Mouse (Mus musculus): ENCODE data around the gene Olfr855. TPM values are rescaled to one million over a fixed set of nuclear protein-coding genes. Genes with fewer than 3 reads are reported as not detected.

Gene Olfr855
- not detected for polyA plus RNA-seq (2017; shearing (Covaris generic))

DNA sequence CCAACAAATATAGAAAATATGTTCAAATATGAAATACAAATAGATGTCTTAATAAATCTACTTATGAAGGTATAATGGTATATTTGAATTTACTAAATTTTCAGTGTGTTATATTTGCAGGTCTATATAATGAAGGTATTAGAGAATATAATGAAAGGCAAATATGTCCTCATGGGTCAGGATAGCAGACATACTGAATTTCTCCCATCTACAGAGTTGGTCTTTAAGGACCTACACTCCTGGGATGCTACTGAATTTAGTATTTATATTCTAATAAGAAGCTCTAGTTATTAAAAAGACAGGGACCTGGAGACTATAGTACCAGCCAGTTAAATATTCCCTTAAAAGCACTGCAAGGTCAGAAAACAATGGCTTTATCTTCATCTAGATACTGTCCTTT lies at the start of gene Olfr855:
TSS of gene Olfr855 (plus strand) at position 301 of the 400 bp plus-strand sequence.
- no peak for ATAC-seq

DNA sequence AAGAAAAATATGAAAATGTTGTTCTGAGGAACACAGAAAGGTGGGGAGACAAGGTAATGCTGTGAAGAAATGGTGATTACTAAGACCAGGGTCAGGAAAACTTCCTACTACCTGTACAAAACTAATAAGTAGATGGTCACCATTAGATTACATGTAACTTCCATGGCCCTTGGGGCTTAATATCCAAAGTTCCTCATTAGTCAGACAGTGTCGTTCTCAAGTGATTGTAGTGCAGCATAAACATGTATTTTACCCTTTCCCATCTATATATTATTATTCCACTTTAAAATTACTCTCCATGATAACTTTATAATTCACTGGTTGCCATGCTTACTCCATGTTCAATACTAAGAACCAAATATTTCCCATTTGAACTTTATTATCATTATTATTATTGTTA lies 41.4 kb upstream of the Olfr855 start, which contains the start of gene Olfr853:
TSS of gene Olfr853 (minus strand) at position 101 of the 400 bp plus-strand sequence.
- ATAC-seq: no peak

DNA sequence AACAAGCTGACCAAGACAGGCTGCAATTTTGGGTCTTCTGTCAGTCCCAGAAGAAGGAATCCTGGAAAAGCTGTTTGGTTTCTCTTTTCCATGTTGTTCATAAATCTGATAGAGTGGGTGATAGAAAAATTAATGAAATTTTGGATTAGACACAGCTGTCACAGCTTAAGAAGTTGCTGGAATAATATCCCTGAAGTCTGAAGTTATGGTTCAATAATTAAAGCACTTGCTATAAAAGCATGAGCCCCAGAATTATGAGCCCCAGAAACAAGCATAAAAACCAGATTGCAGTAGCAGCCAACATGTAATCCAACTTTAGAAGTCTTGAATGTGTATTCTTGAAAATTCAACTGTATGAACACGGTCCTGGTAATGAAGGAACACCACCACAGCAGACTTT lies 15.1 kb upstream of the Olfr855 start, which contains the start of gene Olfr854:
TSS of gene Olfr854 (minus strand) at position 101 of the 400 bp plus-strand sequence.
- ATAC-seq: no peak

DNA sequence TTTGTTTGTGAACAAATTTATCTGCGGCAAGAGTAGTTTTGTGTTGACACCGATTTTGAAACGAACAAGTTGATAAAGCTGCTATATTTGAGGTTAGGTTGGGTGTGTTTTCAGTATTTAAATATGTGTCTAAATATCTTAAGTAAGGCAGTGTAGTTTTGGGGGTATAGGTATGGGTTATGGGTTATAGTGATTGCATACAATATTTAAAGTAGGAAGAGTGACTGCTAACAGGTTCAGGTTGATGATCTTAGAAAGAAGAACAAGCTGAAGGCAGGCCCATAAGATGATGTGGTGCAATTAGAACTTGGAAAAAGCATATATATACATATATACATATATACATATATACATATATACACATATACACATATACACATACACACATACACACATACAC lies 38.9 kb downstream of the Olfr855 start:
- no peak for ATAC-seq

DNA sequence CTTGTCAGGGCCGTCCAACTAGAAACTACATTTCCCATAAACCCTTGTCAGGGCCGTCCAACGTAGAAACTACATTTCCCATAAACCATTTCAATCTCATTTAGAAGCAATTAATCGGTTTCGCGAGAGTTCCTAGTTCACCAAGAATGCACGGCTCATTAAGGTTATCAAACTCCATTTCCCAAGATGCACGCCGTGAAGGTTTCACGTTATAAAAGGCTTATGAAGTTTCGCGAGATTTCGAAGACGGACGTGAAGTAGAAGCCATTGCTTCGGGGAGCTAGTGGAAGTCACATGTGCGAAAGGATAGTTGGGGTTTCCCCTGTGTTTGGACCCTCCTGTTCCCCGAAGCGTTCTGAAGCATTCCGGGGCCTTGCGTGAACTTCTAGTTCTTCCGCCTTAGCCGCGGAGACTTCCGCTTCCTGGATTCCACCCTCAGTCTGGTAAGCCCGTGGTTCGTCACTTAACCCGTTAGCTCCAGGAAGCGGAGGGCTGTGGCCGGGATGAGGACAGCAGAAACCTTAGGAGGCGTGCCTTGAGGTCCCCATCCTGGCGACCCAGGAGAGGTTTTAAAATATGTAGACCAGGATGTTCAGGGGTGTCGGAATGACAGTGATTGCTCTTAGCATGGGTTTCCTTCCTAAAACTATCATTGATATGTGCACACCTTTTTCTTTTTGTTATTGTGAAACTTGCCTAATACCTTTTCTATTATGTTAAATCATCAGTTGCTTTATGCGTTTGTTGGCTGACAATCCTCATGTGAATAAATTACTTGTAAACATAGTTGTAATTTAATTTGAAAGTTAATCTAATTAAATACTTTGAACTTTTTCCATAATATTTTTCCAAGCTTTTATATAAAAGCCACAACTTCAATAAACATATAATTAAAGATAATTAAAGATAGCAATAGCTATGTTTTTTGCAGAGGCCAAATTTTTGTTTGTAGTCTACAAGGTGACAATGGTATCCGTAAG lies 39.7 kb downstream of the Olfr855 start, which contains the start of gene Zfp317:
TSS of gene Zfp317 (plus strand) at position 260 of the 980 bp plus-strand sequence.
- ATAC-seq: peak; percentile 95

DNA sequence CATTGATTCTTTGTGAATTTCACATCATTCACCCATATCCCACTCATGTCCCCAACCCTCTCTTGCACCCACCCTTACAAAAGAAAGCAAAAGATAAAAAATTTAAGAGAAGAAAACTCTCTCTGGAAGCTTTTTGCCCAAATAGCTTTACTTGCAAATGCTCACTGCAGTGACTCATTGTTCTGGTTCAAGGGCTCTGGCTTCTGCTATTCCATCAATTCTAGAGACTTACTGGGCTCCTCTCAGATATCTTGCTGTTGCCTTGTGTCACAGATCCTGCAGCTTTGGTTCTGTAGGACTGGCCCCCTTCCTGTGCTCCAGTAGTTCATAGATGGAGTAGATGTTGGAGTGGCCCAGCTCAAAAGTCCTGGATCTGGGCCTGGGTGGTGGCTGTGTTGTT lies 47.2 kb downstream of the Olfr855 start:
- ATAC-seq: no peak

Other genes starting within 250 kb of the Olfr855 start
- not detected for gene Olfr845, start 246.2 kb upstream of the Olfr855 start, polyA plus RNA-seq (2017; shearing (Covaris generic))
- gene Olfr846, start 218.6 kb upstream of the Olfr855 start, polyA plus RNA-seq (2017; shearing (Covaris generic)): not detected
- not detected for gene Olfr847, start 203.9 kb upstream of the Olfr855 start, polyA plus RNA-seq (2017; shearing (Covaris generic))
- not detected for gene Olfr849, start 142.4 kb upstream of the Olfr855 start, polyA plus RNA-seq (2017; shearing (Covaris generic))
- not detected for gene Olfr850, start 104.4 kb upstream of the Olfr855 start, polyA plus RNA-seq (2017; shearing (Covaris generic))
- not detected for gene Olfr851, start 89.3 kb upstream of the Olfr855 start, polyA plus RNA-seq (2017; shearing (Covaris generic))
- gene Olfr853, start 41.5 kb upstream of the Olfr855 start, polyA plus RNA-seq (2017; shearing (Covaris generic)): not detected
- gene Olfr854, start 15.2 kb upstream of the Olfr855 start, polyA plus RNA-seq (2017; shearing (Covaris generic)): not detected
- gene Zfp317, start 39.5 kb downstream of the Olfr855 start, polyA plus RNA-seq (2017; shearing (Covaris generic)): 10 to 100 TPM; 31.0 to 39.7 (median 36.9) TPM
- not detected for gene Olfr857, start 126.8 kb downstream of the Olfr855 start, polyA plus RNA-seq (2017; shearing (Covaris generic))
- gene Olfr58, start 197.7 kb downstream of the Olfr855 start, polyA plus RNA-seq (2017; shearing (Covaris generic)): not detected
- gene Olfr859, start 222.3 kb downstream of the Olfr855 start, polyA plus RNA-seq (2017; shearing (Covaris generic)): not detected

All from inflammation-experienced regulatory T-cells, adult 6 months (primary cell).